Mouse (Mus musculus) G1E (cell line): ENCODE data around the gene Prox1.

Experiments used
- CTCF ChIP-seq: IDR thresholded peaks from 2 replicates; pipeline ENCODE4 v1.5.1; 2012; ENCODE audit warnings: low read depth, low read length, inconsistent platforms, mixed read lengths
- GATA1 ChIP-seq: IDR thresholded peaks from 2 replicates; pipeline ENCODE4 v1.6.1; 2012; ENCODE audit warnings: borderline replicate concordance, low read length, inconsistent platforms, mixed read lengths
- GATA2 ChIP-seq: IDR thresholded peaks from 2 replicates; pipeline ENCODE4 v1.6.1; 2012; ENCODE audit warnings: low read depth, low read length, inconsistent platforms, borderline replicate concordance
- POLR2AphosphoS5 ChIP-seq: IDR thresholded peaks from 2 replicates; pipeline ENCODE4 v1.6.1; 2012; ENCODE audit warnings: low read depth, low read length, inconsistent platforms; ENCODE audit not compliant: insufficient replicate concordance

DNA sequence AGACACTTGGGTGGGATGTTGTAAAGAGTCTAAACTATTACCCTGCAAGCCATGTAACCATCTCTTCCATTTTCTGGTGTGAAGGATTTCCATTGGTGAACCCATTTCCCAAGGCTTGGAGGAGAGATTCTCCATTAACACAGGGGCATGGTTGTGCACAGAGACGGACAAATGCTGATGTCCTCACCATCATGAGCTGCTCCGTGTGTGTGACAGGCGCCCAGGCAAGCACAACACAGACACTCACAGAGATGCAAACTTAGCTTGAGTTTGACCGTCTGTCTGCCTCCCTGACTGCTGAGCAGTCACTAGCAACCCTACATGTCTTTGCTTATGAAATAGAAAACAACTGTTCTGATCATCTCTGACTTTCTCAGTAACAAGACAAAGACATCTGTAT, 30.5 kb upstream of the Prox1 start:
- no peak for TF ChIP-seq CTCF
- no peak for TF ChIP-seq POLR2AphosphoS5
- no peak for TF ChIP-seq GATA2
- no peak for TF ChIP-seq GATA1
